Mouse (Mus musculus): ENCODE measurements around the gene Ly6c1. TPM values are rescaled to one million over a fixed set of nuclear protein-coding genes. Genes with fewer than 3 reads are reported as not detected.

Gene Ly6c1
- 0.67 and 0.84 TPM in 2 replicates for polyA plus RNA-seq (2012; rRNA removed)

DNA sequence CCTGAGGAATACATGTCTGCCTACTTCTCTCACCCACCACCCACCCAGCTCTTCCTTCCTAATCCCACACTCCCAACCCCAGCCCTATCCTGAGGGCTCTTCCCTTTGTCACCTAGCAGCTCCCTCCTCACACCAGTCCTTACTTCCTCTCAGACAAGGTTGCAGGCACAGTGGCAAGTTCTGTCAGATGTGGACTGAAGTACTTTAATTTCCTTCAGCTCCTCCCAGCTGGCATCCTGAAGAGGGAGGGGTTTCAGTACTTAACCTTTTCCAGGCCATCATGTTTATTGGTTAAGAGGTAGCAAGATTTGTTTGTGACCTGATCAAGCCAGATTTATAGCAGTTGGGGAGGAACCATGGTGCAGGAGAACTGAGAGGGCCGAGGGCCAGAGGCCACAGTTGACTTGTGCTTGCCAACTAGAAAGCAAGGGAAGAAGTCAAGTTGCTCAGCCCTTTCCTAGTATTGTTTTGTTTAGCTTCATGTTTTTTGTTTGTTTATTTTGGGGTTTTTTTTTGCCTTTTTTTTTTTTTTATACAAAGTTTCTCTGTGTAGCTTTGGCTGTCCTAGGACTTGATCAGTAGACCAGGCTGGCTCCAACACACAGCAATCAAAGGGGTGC lies at the start of gene Ly6c1:
TSS of gene Ly6c1 (minus strand) at position 189 of the 620 bp plus-strand sequence.

Other genes starting within 250 kb of the Ly6c1 start
- 0.22 and 0.23 TPM in 2 replicates for gene Gml2, start 229.8 kb downstream of the Ly6c1 start, polyA plus RNA-seq (2012; rRNA removed)
- gene 2010109I03Rik, start 151.8 kb downstream of the Ly6c1 start, polyA plus RNA-seq (2012; rRNA removed): 0.01 and 0.02 TPM in 2 replicates
- 0.02 and 0.20 TPM in 2 replicates for gene Ly6i, start 65.4 kb downstream of the Ly6c1 start, polyA plus RNA-seq (2012; rRNA removed)
- gene Ly6a, start 50.8 kb downstream of the Ly6c1 start, polyA plus RNA-seq (2012; rRNA removed): 4.6 and 8.5 TPM in 2 replicates
- 131 TPM in 2 replicates for gene Ly6c2, start 63.1 kb upstream of the Ly6c1 start, polyA plus RNA-seq (2012; rRNA removed)
- gene Ly6g, start 106.4 kb upstream of the Ly6c1 start, polyA plus RNA-seq (2012; rRNA removed): 9.9 and 11.3 TPM in 2 replicates
- 37.0 and 37.6 TPM in 2 replicates for gene BC025446, start 167.5 kb upstream of the Ly6c1 start, polyA plus RNA-seq (2012; rRNA removed)
- gene Ly6f, start 219.6 kb upstream of the Ly6c1 start, polyA plus RNA-seq (2012; rRNA removed): 0.08 and 0.25 TPM in 2 replicates